Mouse (Mus musculus): ENCODE data around the gene Sprtn. TPM values are rescaled to one million over a fixed set of nuclear protein-coding genes. Genes with fewer than 3 reads are reported as not detected.
A peak's percentile ranks its signal among the peaks of the same experiment; 100 is the strongest.

The Sprtn gene
- 14.1 and 14.5 TPM in 2 replicates for polyA plus RNA-seq (2012; ENCODE audit: insufficient read depth, insufficient read length, missing spikeins)

- H3K27ac ChIP-seq (ENCODE audit: insufficient read depth, low read depth, low read length) = peak within 1 kb of the TSS; percentile 62
- H3K4me3 ChIP-seq (ENCODE audit: insufficient read depth, low read length) = peak within 1 kb of the TSS; percentile 89
- no peak for TF ChIP-seq CTCF (IDR thresholded peaks at IDR 0.05; ENCODE audit: low read depth, low read length)
- 0 out of 2 replicates have a peak, but pooled peaks have one; percentile 47 for TF ChIP-seq POLR2A (IDR thresholded peaks at IDR 0.05; ENCODE audit: borderline replicate concordance, low read depth, low read length)
- peaks cover 26% of the 10 kb centered on the region for H3K4me1 ChIP-seq (ENCODE audit: control insufficient read depth, insufficient read depth, low read length)
Observed at GRCm38 (mm10) chr8:124897386-124898250, at the start of gene Sprtn, which contains the start of gene Exoc8. Sprtn (plus strand) TSS chr8:124897886. Exoc8 (minus strand) TSS chr8:124897705.

DNA sequence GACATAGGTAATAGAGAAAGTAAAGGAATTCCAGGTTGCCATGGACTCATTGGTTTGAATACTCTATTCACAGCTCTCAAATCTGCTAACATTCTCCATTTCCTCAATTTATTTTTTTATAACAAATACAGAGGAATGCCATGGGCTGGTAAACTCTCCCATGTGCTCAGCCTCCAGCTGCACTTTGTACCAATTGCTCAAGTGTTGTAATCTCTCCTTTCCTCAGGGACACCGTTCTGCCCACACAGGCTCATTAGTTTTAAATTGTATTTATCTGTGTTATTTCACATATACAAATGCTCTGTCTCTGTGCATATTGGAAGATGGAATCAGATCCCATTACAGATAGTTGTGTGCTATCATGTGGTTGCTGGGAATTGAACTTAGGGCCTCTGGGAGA is 44.2 kb upstream of the Sprtn start:
- Histone ChIP-seq H3K4me3 (ENCODE audit: insufficient read depth, low read length) (no peak overlapping the region), H3K4me1 (ENCODE audit: control insufficient read depth, insufficient read depth, low read length) (no peaks in the 10 kb centered on the region), H3K27ac (ENCODE audit: insufficient read depth, low read depth, low read length) (no peak overlapping the region)
- TF ChIP-seq POLR2A (IDR thresholded peaks at IDR 0.05; ENCODE audit: borderline replicate concordance, low read depth, low read length) (no peak), CTCF (IDR thresholded peaks at IDR 0.05; ENCODE audit: low read depth, low read length) (no peak)

DNA sequence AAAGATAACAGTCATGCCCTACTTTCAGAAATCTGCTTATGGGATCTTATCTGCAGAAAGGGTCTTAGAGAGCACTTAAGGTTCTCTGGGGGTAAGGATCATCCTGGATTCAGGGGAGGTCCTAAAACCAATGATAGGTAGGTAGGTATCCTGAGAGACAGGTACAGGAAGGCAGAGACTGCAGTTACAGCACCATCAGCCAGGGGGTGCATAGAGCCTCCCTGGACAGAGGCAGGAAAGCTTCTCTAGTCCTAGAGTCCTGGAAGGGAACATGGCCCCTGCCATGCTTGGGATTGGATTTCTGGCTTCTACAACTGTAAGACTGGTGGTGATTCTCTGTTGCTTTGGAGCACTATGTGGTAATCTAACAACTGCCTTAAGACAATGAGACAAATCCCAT is 38.2 kb upstream of the Sprtn start:
- Histone ChIP-seq H3K4me3 (ENCODE audit: insufficient read depth, low read length) (no peak overlapping the region), H3K27ac (ENCODE audit: insufficient read depth, low read depth, low read length) (no peak overlapping the region), H3K4me1 (ENCODE audit: control insufficient read depth, insufficient read depth, low read length) (peaks cover 6% of the 10 kb centered on the region)
- no peak for TF ChIP-seq POLR2A (IDR thresholded peaks at IDR 0.05; ENCODE audit: borderline replicate concordance, low read depth, low read length)
- no peak for TF ChIP-seq CTCF (IDR thresholded peaks at IDR 0.05; ENCODE audit: low read depth, low read length)

DNA sequence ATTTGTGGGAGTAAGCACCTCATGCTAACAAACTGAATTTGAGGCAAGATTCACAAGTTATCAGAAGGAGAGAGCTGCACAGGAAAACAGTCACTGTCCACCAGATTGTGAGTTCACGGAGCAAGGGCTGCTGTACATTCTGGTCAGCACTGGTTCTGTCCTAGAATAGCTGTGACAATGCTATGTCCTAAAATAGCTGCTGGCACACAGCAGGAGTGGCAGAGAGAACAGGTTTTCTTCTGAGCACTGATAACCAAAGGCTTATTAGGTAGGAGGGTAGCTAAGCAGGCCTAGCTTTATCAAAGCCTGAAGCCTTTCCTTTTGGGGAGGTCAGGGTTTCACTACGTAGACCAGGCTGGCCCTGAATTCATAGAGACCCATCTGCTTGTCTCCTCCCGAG is 37.5 kb upstream of the Sprtn start:
- peaks cover 13% of the 10 kb centered on the region for H3K4me1 ChIP-seq (ENCODE audit: control insufficient read depth, insufficient read depth, low read length)
- no peak overlapping the region for H3K27ac ChIP-seq (ENCODE audit: insufficient read depth, low read depth, low read length)
- H3K4me3 ChIP-seq (ENCODE audit: insufficient read depth, low read length) = no peak overlapping the region
- TF ChIP-seq CTCF (IDR thresholded peaks at IDR 0.05; ENCODE audit: low read depth, low read length) (no peak), POLR2A (IDR thresholded peaks at IDR 0.05; ENCODE audit: borderline replicate concordance, low read depth, low read length) (no peak)

GRCm38 (mm10) chr8:124862321-124863162 is 35.1 kb upstream of the Sprtn start, which contains the start of the genes Gnpat and 2810004N23Rik:
Gnpat (plus strand) TSS chr8:124863033.
2810004N23Rik (minus strand) TSS chr8:124863120.
- Histone ChIP-seq H3K4me3 (ENCODE audit: insufficient read depth, low read length) (peak within 1 kb of the TSS; percentile 99), H3K27ac (ENCODE audit: insufficient read depth, low read depth, low read length) (peak within 1 kb of the TSS; percentile 73), H3K4me1 (ENCODE audit: control insufficient read depth, insufficient read depth, low read length) (peaks cover 28% of the 10 kb centered on the region)
- no peak for TF ChIP-seq CTCF (IDR thresholded peaks at IDR 0.05; ENCODE audit: low read depth, low read length)

GRCm38 (mm10) chr8:124863163-124863677 is 34.5 kb upstream of the Sprtn start:
- Histone ChIP-seq H3K4me1 (ENCODE audit: control insufficient read depth, insufficient read depth, low read length) (peaks cover 33% of the 10 kb centered on the region), H3K4me3 (ENCODE audit: insufficient read depth, low read length) (peak overlapping the region; percentile 99), H3K27ac (ENCODE audit: insufficient read depth, low read depth, low read length) (peak overlapping the region; percentile 73)
- TF ChIP-seq CTCF (IDR thresholded peaks at IDR 0.05; ENCODE audit: low read depth, low read length) (no peak), POLR2A (IDR thresholded peaks at IDR 0.05; ENCODE audit: borderline replicate concordance, low read depth, low read length) (no peak)

- peak overlapping the region; percentile 7; the same call in 1 of the 2 replicates for H3K27ac ChIP-seq (ENCODE audit: insufficient read depth, low read depth, low read length)
- TF ChIP-seq POLR2A (IDR thresholded peaks at IDR 0.05; ENCODE audit: borderline replicate concordance, low read depth, low read length) (no peak), CTCF (IDR thresholded peaks at IDR 0.05; ENCODE audit: low read depth, low read length) (no peak)
- peak overlapping the region; percentile 99 for H3K4me3 ChIP-seq (ENCODE audit: insufficient read depth, low read length)
- peaks cover 38% of the 10 kb centered on the region for H3K4me1 ChIP-seq (ENCODE audit: control insufficient read depth, insufficient read depth, low read length)
Observed at GRCm38 (mm10) chr8:124863729-124864128, 34.0 kb upstream of the Sprtn start.

- TF ChIP-seq CTCF (IDR thresholded peaks at IDR 0.05; ENCODE audit: low read depth, low read length) (no peak), POLR2A (IDR thresholded peaks at IDR 0.05; ENCODE audit: borderline replicate concordance, low read depth, low read length) (no peak)
- Histone ChIP-seq H3K4me1 (ENCODE audit: control insufficient read depth, insufficient read depth, low read length) (peaks cover 38% of the 10 kb centered on the region), H3K4me3 (ENCODE audit: insufficient read depth, low read length) (no peak overlapping the region), H3K27ac (ENCODE audit: insufficient read depth, low read depth, low read length) (no peak overlapping the region)
Observed at GRCm38 (mm10) chr8:124866669-124867068, 31.0 kb upstream of the Sprtn start.

DNA sequence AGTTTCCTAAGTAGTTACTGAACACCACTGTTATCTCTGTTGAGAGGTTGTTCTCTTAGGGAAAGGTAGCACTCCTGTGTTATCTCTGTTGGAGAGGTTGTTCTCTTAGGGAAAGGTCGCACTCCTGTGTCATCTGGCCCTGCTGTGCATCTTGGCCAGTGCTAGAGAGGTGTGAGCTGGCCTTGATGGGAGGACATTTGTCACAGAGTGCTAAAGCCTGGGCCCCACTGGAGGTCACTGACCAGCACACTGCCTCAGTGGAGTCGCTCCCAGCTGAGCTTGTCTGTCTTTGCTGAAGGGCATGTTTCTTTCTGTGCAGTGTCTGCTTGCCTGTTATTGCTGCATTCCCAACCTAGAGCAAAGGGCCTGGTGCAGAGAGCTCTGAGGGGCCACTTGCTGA is 30.6 kb upstream of the Sprtn start:
- Histone ChIP-seq H3K27ac (ENCODE audit: insufficient read depth, low read depth, low read length) (no peak overlapping the region), H3K4me1 (ENCODE audit: control insufficient read depth, insufficient read depth, low read length) (peaks cover 38% of the 10 kb centered on the region)
- TF ChIP-seq POLR2A (IDR thresholded peaks at IDR 0.05; ENCODE audit: borderline replicate concordance, low read depth, low read length) = no peak
- TF ChIP-seq CTCF (IDR thresholded peaks at IDR 0.05; ENCODE audit: low read depth, low read length) = no peak

More for the DNA sequence above, 30.6 kb upstream of the Sprtn start:
- no peak overlapping the region for H3K4me3 ChIP-seq (ENCODE audit: insufficient read depth, low read length)
